ENCODE assay signal across 19 mouse cellular contexts in genomic region chr2:168042019-168042418, GRCm38 (mm10). TPM values are rescaled to one million over a fixed set of nuclear protein-coding genes. Genes with fewer than 3 reads are reported as not detected.
DNase-seq lines count a peak whose midpoint lies in the region; ATAC-seq and TF ChIP-seq lines count a peak whose summit lies in the region.
"Had no signal": no experiment of that assay in that cellular context is flagged by ENCODE, and none has a peak within 500 bp of the region (broad histone marks: within the 10 kb centered on the region; RNA-seq: fewer than 3 reads in every experiment).

No protein-coding gene starts in this region.

- no peak for TF ChIP-seq CTCF in heart, adult 2 months (IDR thresholded peaks at IDR 0.05)

- H3K4me1 ChIP-seq in hindbrain, embryonic 14.5 days (replicated peaks; ENCODE audit: control insufficient read depth, insufficient read depth, low read length): no peaks in the 10 kb centered on the region
- H3K4me1 ChIP-seq in hindbrain, embryonic 11.5 days (replicated peaks; ENCODE audit: control insufficient read depth, insufficient read depth, low read length): no peaks in the 10 kb centered on the region
- H3K4me1 ChIP-seq in neural tube, embryonic 13.5 days (replicated peaks): peaks cover 15% of the 10 kb centered on the region
- no peaks in the 10 kb centered on the region for H3K4me1 ChIP-seq in heart, adult 2 months (ENCODE audit: control insufficient read depth, insufficient read depth, low read length)

- no peaks in the 10 kb centered on the region for H3K27me3 ChIP-seq in hindbrain, embryonic 14.5 days (ENCODE audit: control insufficient read depth, insufficient read depth, low read length)
- H3K27me3 ChIP-seq in hindbrain, embryonic 11.5 days (ENCODE audit: control insufficient read depth, insufficient read depth, low read length): no peaks in the 10 kb centered on the region
- no peaks in the 10 kb centered on the region; the same call in 1 of the 2 replicates for H3K27me3 ChIP-seq in neural tube, embryonic 13.5 days
- no peaks in the 10 kb centered on the region for H3K27me3 ChIP-seq in heart, adult 2 months (ENCODE audit: control insufficient read depth, insufficient read depth, low read length)
- H3K27me3 ChIP-seq: embryonic facial prominence, embryonic 12.5 days had no signal

- intact Hi-C loops in heart, adult 2 months (cut with DNase I): no loop called here

- ATAC-seq in hindbrain, embryonic 14.5 days (ENCODE audit: low FRiP score): peak; percentile 31; the same call in 1 of the 2 replicates
- ATAC-seq in hindbrain, embryonic 11.5 days (ENCODE audit: low FRiP score): no peak
- ATAC-seq in neural tube, embryonic 13.5 days (ENCODE audit: low read depth): peak; percentile 73; the same call in 1 of the 2 replicates
- ATAC-seq: forebrain, embryonic 16.5 days had no signal

- H3K4me2 ChIP-seq in hindbrain, embryonic 14.5 days (replicated peaks): no peak overlapping the region
- no peak overlapping the region for H3K4me2 ChIP-seq in hindbrain, embryonic 11.5 days (replicated peaks; ENCODE audit: low read depth, low read length)
- H3K4me2 ChIP-seq in neural tube, embryonic 13.5 days: no peak overlapping the region
- H3K4me2 ChIP-seq: embryonic facial prominence, embryonic 12.5 days; liver, embryonic 11.5 days had no signal

- 59% methylated on average over 6 of the region's 6 CpGs for WGBS in hindbrain, embryonic 14.5 days
- 71% methylated on average over 6 of the region's 6 CpGs for WGBS in hindbrain, embryonic 11.5 days
- WGBS in neural tube, embryonic 13.5 days: 50% methylated on average over 6 of the region's 6 CpGs
- WGBS in heart, adult 2 months: 86% methylated on average over 6 of the region's 6 CpGs

- H3K9ac ChIP-seq in hindbrain, embryonic 14.5 days: no peak overlapping the region
- no peak overlapping the region for H3K9ac ChIP-seq in hindbrain, embryonic 11.5 days (ENCODE audit: low read depth, low read length)
- no peak overlapping the region for H3K9ac ChIP-seq in neural tube, embryonic 13.5 days
- H3K9ac ChIP-seq in heart, adult 2 months (ENCODE audit: low read depth, low read length): no peak overlapping the region
- H3K9ac ChIP-seq: embryonic facial prominence, embryonic 12.5 days had no signal

- no peak overlapping the region for H3K27ac ChIP-seq in hindbrain, embryonic 14.5 days
- no peak overlapping the region for H3K27ac ChIP-seq in hindbrain, embryonic 11.5 days (ENCODE audit: low read depth, low read length)
- H3K27ac ChIP-seq in neural tube, embryonic 13.5 days (replicated peaks): no peak overlapping the region
- no peak overlapping the region for H3K27ac ChIP-seq in heart, adult 2 months
- H3K27ac ChIP-seq: embryonic facial prominence, embryonic 12.5 days; kidney, postnatal 0 days; left cerebral cortex, adult 2 months had no signal

- H3K4me3 ChIP-seq in hindbrain, embryonic 14.5 days (replicated peaks; ENCODE audit: low read length): no peak overlapping the region
- H3K4me3 ChIP-seq in hindbrain, embryonic 11.5 days (ENCODE audit: low read depth, low read length): no peak overlapping the region
- H3K4me3 ChIP-seq in neural tube, embryonic 13.5 days: no peak overlapping the region
- no peak overlapping the region for H3K4me3 ChIP-seq in heart, adult 2 months
- H3K4me3 ChIP-seq: embryonic facial prominence, embryonic 12.5 days; erythroblast, embryonic 14.5 days; left cerebral cortex, adult 2 months had no signal

- H3K79me2 ChIP-seq in heart, adult 2 months (replicated peaks; ENCODE audit: control insufficient read depth, insufficient read depth, low read length): no peaks in the 10 kb centered on the region

- TF ChIP-seq POLR2A in heart, adult 2 months (IDR thresholded peaks at IDR 0.05; ENCODE audit: insufficient read depth, low read depth, low read length): no peak

- no peak for TF ChIP-seq EP300 in heart, adult 2 months (IDR thresholded peaks at IDR 0.05; ENCODE audit: insufficient read depth, low read depth, low read length)

- H3K9me3 ChIP-seq in hindbrain, embryonic 14.5 days (ENCODE audit: control insufficient read depth, low read length): no peaks in the 10 kb centered on the region
- no peaks in the 10 kb centered on the region for H3K9me3 ChIP-seq in hindbrain, embryonic 11.5 days (ENCODE audit: control insufficient read depth, low read length)
- no peaks in the 10 kb centered on the region for H3K9me3 ChIP-seq in neural tube, embryonic 13.5 days
- H3K9me3 ChIP-seq: embryonic facial prominence, embryonic 12.5 days had no signal

- peak; percentile 73 for DNase-seq in hindbrain, embryonic 14.5 days (ENCODE audit: low spot score)
- DNase-seq in hindbrain, embryonic 11.5 days (ENCODE audit: low spot score): no peak
- no peak for DNase-seq in neural tube, embryonic 10.5 days (ENCODE audit: extremely low spot score, low spot score)
- peak; percentile 25 for DNase-seq in cerebellum, adult 9-11 months
- no peak for DNase-seq in heart, adult 2 months
- DNase-seq in kidney, postnatal 14 days: no peak
- DNase-seq: adrenal gland, postnatal 36 days; B cell, adult 2 months; gastrocnemius, postnatal 36 days; kidney, adult 18-20 months; lung, adult 18-20 months; lung, postnatal 14 days had no signal

- no peaks in the 10 kb centered on the region for H3K36me3 ChIP-seq in hindbrain, embryonic 14.5 days (replicated peaks; ENCODE audit: control insufficient read depth, insufficient read depth)
- no peaks in the 10 kb centered on the region for H3K36me3 ChIP-seq in hindbrain, embryonic 11.5 days (ENCODE audit: control insufficient read depth, insufficient read depth, low read length)
- no peaks in the 10 kb centered on the region for H3K36me3 ChIP-seq in neural tube, embryonic 13.5 days
- H3K36me3 ChIP-seq in heart, adult 2 months (ENCODE audit: control insufficient read depth, insufficient read depth, low read length): no peaks in the 10 kb centered on the region
- H3K36me3 ChIP-seq: embryonic facial prominence, embryonic 12.5 days had no signal

RNA-seq across cellular contexts. Expression of gene Ripor3, which starts 31.6 kb away (rescaled TPM):
- polyA plus RNA-seq in hindbrain, embryonic 14.5 days (2014; fragmentation: Nextera tagmentation; extraction: Ambion mirVana): 0.13 and 0.30 TPM in 2 replicates
- polyA plus RNA-seq in hindbrain, embryonic 11.5 days (2014; fragmentation: Nextera tagmentation; extraction: Ambion mirVana): 0.49 and 0.69 TPM in 2 replicates
- polyA plus RNA-seq in neural tube, embryonic 13.5 days (2015; fragmentation: Nextera tagmentation; extraction: Ambion mirVana): 0.40 and 0.61 TPM in 2 replicates
- under 1 TPM; 0.21 to 0.36 TPM for total RNA-seq in heart, adult 2 months (2021)
- 0.79 and 1.5 TPM in 2 replicates for polyA plus RNA-seq in heart, adult 2 months (2012; rRNA removed)

RNA-seq across cellular contexts. Expression of gene Pard6b, which starts 38.8 kb away (rescaled TPM):
- polyA plus RNA-seq in hindbrain, embryonic 14.5 days (2014; fragmentation: Nextera tagmentation; extraction: Ambion mirVana): 9.5 and 10.0 TPM in 2 replicates
- 7.1 and 7.5 TPM in 2 replicates for polyA plus RNA-seq in hindbrain, embryonic 11.5 days (2014; fragmentation: Nextera tagmentation; extraction: Ambion mirVana)
- polyA plus RNA-seq in neural tube, embryonic 13.5 days (2015; fragmentation: Nextera tagmentation; extraction: Ambion mirVana): 7.5 and 9.1 TPM in 2 replicates
- total RNA-seq in heart, adult 2 months (2021): 1 to 10 TPM; 2.0 to 2.2 TPM
- 2.4 TPM in 2 replicates for polyA plus RNA-seq in heart, adult 2 months (2012; rRNA removed)

Comparison
In these comparisons a context has a peak if more than half of its experiments do, and no peak if none do; other contexts are left out.
1. DNase-seq: peak in hindbrain, embryonic 14.5 days (single experiment) and cerebellum, adult 9-11 months (single experiment); none in hindbrain, embryonic 11.5 days (single experiment), neural tube, embryonic 10.5 days (single experiment), heart, adult 2 months (0 of 2) and kidney, postnatal 14 days (single experiment).